Mouse (Mus musculus): ENCODE data around the gene Tchh. TPM values are rescaled to one million over a fixed set of nuclear protein-coding genes. Genes with fewer than 3 reads are reported as not detected.
"Not testable (repeated sequence)": the region's sequence is repeated elsewhere in the genome, so short reads cannot be mapped to it uniquely, and the experiment has no call there.

Tchh gene
- polyA plus RNA-seq, 1 experiment from 2014 or later = 0.90 TPM

DNA sequence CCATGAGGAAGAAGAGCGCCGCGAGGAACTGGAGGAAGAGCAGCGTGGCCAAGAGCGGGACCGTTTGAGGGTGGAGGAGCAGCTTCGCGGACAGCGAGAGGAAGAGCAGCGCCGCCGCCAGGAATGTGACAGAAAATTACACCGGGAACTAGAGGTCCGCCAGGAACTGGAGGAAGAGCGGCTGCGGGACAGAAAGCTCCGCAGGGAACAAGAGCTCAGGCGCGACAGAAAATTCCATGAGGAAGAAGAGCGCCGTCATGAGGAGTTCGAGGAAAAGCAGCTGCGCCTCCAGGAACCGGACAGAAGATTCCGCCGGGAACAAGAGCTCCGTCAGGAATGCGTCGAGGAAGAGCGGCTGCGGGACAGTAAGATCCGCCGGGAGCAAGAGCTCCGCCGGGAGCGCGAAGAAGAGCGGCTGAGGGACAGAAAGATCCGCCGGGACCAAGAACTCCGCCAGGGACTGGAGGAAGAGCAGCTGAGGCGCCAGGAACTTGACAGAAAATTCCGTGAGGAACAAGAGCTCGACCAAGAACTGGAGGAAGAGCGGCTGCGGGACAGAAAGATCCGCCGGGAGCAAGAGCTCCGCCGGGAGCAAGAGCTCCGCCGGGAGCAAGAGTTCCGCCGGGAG lies 4.1 kb downstream of the Tchh start:
- under 1% methylated on average over 54 of the region's 54 CpGs for WGBS
- Histone ChIP-seq H3K4me2 (ENCODE audit: low read length) (peak overlapping the region; percentile 95), H3K27me3 (replicated peaks; ENCODE audit: control insufficient read depth, insufficient read depth, low read length) (peaks cover 24% of the 10 kb centered on the region), H3K27ac (ENCODE audit: low read length) (no peak overlapping the region), H3K9me3 (ENCODE audit: control insufficient read depth, low read length) (no peaks in the 10 kb centered on the region), H3K4me1 (replicated peaks; ENCODE audit: control insufficient read depth, insufficient read depth, low read length) (peaks cover 25% of the 10 kb centered on the region), H3K4me3 (replicated peaks; ENCODE audit: low read length) (peak overlapping the region; percentile 70), H3K9ac (replicated peaks; ENCODE audit: low read depth, low read length) (peak overlapping the region; percentile 35; the same call in 1 of the 2 replicates), H3K36me3 (ENCODE audit: control insufficient read depth, insufficient read depth) (no peaks in the 10 kb centered on the region)
- ATAC-seq = no peak

DNA sequence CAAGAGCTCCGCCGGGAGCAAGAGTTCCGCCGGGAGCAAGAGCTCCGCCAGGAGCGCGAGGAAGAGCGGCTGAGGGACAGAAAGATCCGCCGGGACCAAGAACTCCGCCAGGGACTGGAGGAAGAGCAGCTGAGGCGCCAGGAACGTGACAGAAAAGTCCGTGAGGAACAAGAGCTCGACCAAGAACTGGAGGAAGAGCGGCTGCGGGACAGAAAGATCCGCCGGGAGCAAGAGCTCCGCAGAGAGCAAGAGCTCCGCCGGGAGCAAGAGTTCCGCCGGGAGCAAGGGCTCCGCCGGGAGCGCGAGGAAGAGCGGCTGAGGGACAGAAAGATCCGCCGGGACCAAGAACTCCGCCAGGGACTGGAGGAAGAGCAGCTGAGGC lies 4.6 kb downstream of the Tchh start:
- Histone ChIP-seq H3K4me2 (ENCODE audit: low read length) (peak overlapping the region; percentile 95), H3K4me3 (replicated peaks; ENCODE audit: low read length) (peak overlapping the region; percentile 70), H3K27me3 (replicated peaks; ENCODE audit: control insufficient read depth, insufficient read depth, low read length) (peaks cover 26% of the 10 kb centered on the region), H3K9ac (replicated peaks; ENCODE audit: low read depth, low read length) (peak overlapping the region; percentile 18), H3K4me1 (replicated peaks; ENCODE audit: control insufficient read depth, insufficient read depth, low read length) (peaks cover 25% of the 10 kb centered on the region)
- WGBS = under 1% methylated on average over 32 of the region's 32 CpGs
- not testable (repeated sequence) for H3K27ac ChIP-seq (ENCODE audit: low read length); H3K9me3 ChIP-seq (ENCODE audit: control insufficient read depth, low read length); ATAC-seq; H3K36me3 ChIP-seq (ENCODE audit: control insufficient read depth, insufficient read depth)

DNA sequence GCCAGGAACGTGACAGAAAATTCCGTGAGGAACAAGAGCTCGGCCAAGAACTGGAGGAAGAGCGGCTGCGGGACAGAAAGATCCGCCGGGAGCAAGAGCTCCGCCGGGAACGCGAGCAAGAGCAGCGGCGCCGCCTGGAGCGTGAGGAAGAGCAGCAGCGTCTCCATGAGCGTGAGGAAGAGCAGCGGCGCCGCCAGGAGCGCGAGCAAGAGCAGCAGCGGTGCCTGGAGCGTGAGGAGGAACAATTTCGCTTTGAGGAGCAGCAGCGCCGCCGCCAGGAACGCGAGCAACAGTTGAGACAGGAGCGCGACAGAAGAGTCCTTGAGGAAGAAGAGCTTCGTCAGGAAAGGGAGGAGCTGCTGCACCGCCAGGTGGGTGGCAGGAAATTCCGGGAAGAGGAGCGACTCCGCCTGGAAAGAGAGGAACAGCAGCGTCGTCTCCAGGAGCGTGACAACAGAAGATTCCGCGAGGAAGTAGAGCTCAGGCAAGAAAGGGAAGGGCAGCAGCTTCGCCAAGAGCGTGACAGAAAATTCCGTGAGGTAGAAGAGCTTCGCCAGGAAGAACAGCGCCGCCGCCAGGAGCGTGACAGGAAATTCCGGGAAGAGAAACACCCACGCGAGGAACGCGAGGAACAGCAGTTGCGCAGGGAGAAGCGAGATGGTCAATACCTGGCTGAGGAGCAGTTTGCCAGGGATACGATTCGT lies 5.2 kb downstream of the Tchh start:
- Histone ChIP-seq H3K4me1 (replicated peaks; ENCODE audit: control insufficient read depth, insufficient read depth, low read length) (peaks cover 25% of the 10 kb centered on the region), H3K27ac (ENCODE audit: low read length) (no peak overlapping the region), H3K9ac (replicated peaks; ENCODE audit: low read depth, low read length) (peak overlapping the region; percentile 18), H3K36me3 (ENCODE audit: control insufficient read depth, insufficient read depth) (no peaks in the 10 kb centered on the region), H3K4me2 (ENCODE audit: low read length) (peak overlapping the region; percentile 95), H3K27me3 (replicated peaks; ENCODE audit: control insufficient read depth, insufficient read depth, low read length) (peaks cover 24% of the 10 kb centered on the region), H3K4me3 (replicated peaks; ENCODE audit: low read length) (peak overlapping the region; percentile 70), H3K9me3 (ENCODE audit: control insufficient read depth, low read length) (no peaks in the 10 kb centered on the region)
- WGBS = under 1% methylated on average over 59 of the region's 59 CpGs
- ATAC-seq = peak; percentile 71

DNA sequence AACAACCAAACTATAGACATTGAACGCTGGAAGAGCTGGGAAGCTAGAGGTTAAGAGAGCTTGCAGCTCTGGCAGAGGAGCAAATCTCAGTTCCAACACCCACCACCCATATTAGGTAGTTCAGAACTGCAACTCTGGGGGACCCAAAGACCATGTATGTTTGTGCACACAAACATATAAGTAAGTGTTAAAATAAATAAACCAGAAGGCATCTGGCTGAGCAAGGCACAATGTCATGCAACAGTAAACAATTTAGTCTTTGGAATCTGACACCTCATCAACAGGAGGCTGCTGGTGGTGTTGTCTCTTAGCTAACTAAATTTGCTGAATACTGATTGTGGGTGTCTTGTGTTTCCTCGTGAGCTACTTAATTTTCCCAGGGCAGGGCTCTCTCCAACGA lies 24.4 kb downstream of the Tchh start:
- Histone ChIP-seq H3K36me3 (ENCODE audit: control insufficient read depth, insufficient read depth) (no peaks in the 10 kb centered on the region), H3K4me1 (replicated peaks; ENCODE audit: control insufficient read depth, insufficient read depth, low read length) (no peaks in the 10 kb centered on the region), H3K4me2 (ENCODE audit: low read length) (no peak overlapping the region), H3K27ac (ENCODE audit: low read length) (no peak overlapping the region), H3K27me3 (replicated peaks; ENCODE audit: control insufficient read depth, insufficient read depth, low read length) (no peaks in the 10 kb centered on the region), H3K9ac (replicated peaks; ENCODE audit: low read depth, low read length) (no peak overlapping the region), H3K4me3 (replicated peaks; ENCODE audit: low read length) (no peak overlapping the region), H3K9me3 (ENCODE audit: control insufficient read depth, low read length) (no peaks in the 10 kb centered on the region)
- no peak for ATAC-seq
- WGBS = 68% methylated on average over 3 of the region's 3 CpGs

DNA sequence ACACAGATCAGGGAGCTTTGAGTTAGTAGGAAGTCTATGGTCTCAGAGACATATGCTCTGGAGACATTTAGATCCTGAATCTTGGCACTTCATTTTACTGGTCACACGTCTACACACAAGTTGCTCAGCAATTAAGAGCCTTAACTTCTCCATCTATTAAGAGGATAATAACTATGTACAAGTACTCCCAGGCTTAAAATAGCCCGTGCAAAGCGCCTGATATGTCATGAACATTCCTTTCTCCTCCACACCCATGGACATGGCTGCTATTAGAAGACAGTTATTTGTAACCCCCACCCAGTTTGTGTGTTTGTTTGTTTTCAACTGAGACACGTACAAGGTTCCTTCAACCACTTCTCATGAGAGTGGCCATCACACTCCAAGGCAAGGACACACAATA lies 25.0 kb downstream of the Tchh start:
- no peaks in the 10 kb centered on the region for H3K9me3 ChIP-seq (ENCODE audit: control insufficient read depth, low read length)
- no peak overlapping the region for H3K4me3 ChIP-seq (replicated peaks; ENCODE audit: low read length)
- no peaks in the 10 kb centered on the region for H3K4me1 ChIP-seq (replicated peaks; ENCODE audit: control insufficient read depth, insufficient read depth, low read length)
- no peak for ATAC-seq
- no peaks in the 10 kb centered on the region for H3K27me3 ChIP-seq (replicated peaks; ENCODE audit: control insufficient read depth, insufficient read depth, low read length)
- no peak overlapping the region for H3K27ac ChIP-seq (ENCODE audit: low read length)
- WGBS = 84% methylated on average over 4 of the region's 4 CpGs
- H3K9ac ChIP-seq (replicated peaks; ENCODE audit: low read depth, low read length) = no peak overlapping the region
- no peak overlapping the region for H3K4me2 ChIP-seq (ENCODE audit: low read length)
- H3K36me3 ChIP-seq (ENCODE audit: control insufficient read depth, insufficient read depth) = no peaks in the 10 kb centered on the region

DNA sequence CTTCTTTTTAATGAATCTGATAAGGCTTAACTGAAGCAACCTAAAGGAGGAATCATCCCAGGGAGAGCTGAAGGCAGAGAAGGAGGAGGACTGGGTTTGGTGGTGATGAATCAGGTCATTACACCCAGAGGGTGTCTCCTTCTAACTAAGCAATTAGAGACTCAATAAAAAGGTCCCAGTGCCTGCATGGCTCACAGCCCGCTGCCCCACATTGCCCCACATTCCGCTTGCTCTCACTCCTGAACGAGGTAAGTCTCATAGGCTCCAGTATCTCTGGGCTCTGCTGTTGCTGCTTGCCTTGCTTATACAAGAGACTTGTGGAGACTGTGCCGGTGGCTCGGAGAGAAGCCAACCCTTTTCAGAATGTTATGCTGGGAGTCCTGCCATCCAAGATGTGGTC lies 26.4 kb downstream of the Tchh start, which contains the start of gene Tchhl1:
Gene Tchhl1 (plus strand): TSS at position 194 of the 400 bp plus-strand sequence.
- Histone ChIP-seq H3K4me3 (replicated peaks; ENCODE audit: low read length) (no peak within 1 kb of the TSS), H3K4me1 (replicated peaks; ENCODE audit: control insufficient read depth, insufficient read depth, low read length) (no peaks in the 10 kb centered on the region), H3K36me3 (ENCODE audit: control insufficient read depth, insufficient read depth) (no peaks in the 10 kb centered on the region), H3K27ac (ENCODE audit: low read length) (no peak within 1 kb of the TSS), H3K9ac (replicated peaks; ENCODE audit: low read depth, low read length) (no peak within 1 kb of the TSS), H3K4me2 (ENCODE audit: low read length) (no peak within 1 kb of the TSS), H3K9me3 (ENCODE audit: control insufficient read depth, low read length) (no peaks in the 10 kb centered on the region), H3K27me3 (replicated peaks; ENCODE audit: control insufficient read depth, insufficient read depth, low read length) (no peaks in the 10 kb centered on the region)
- 63% methylated on average over 5 of the region's 5 CpGs for WGBS
- ATAC-seq = no peak

DNA sequence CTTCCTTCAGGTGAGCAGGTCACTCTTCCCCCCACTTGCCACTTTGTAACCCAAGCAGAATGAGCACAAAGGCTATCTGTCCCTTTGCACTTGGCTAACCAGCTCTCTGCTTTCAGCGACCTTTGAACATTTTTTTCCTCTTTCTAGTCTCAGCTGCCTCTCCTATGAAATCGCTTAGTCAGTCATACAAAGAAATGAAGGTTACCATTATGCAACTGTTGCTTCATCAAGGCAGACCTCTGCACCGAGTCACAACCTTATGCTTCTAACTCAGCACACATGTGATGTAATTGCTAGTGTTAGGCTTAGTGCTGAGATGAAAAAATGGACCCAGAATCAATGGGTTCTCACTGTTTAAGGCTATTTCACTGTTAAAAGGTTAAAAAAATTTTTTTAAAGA lies 27.5 kb downstream of the Tchh start:
- WGBS = 79% methylated on average over 3 of the region's 3 CpGs
- no peak for ATAC-seq
- H3K9ac ChIP-seq (replicated peaks; ENCODE audit: low read depth, low read length) = no peak overlapping the region

DNA sequence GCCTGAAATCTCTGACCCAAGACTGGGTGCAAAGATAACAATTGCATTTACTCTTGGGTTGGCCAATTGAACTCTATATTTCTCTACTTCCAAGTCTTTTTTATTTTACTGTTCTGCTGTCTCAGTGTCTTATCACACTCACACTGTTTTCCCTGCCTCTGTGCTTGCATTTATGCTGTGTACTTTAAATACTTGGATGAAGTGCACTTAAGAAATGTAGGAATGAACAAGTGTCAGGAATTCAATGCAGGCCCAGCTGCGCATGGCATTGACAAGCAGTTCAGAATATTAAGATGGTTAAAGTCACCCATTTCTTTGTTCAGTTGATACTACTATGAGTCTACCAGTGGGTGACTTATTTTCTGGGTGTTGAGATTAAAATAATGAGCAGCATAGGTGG lies 37.9 kb downstream of the Tchh start:
- 90% methylated on average over 1 of the region's 1 CpGs for WGBS
- Histone ChIP-seq H3K9me3 (ENCODE audit: control insufficient read depth, low read length) (no peaks in the 10 kb centered on the region), H3K36me3 (ENCODE audit: control insufficient read depth, insufficient read depth) (no peaks in the 10 kb centered on the region), H3K4me1 (replicated peaks; ENCODE audit: control insufficient read depth, insufficient read depth, low read length) (no peaks in the 10 kb centered on the region), H3K27me3 (replicated peaks; ENCODE audit: control insufficient read depth, insufficient read depth, low read length) (no peaks in the 10 kb centered on the region), H3K27ac (ENCODE audit: low read length) (no peak overlapping the region), H3K4me3 (replicated peaks; ENCODE audit: low read length) (no peak overlapping the region), H3K4me2 (ENCODE audit: low read length) (no peak overlapping the region), H3K9ac (replicated peaks; ENCODE audit: low read depth, low read length) (no peak overlapping the region)
- ATAC-seq = no peak

More for the DNA sequence above, 27.5 kb downstream of the Tchh start:
- no peak overlapping the region for H3K4me3 ChIP-seq (replicated peaks; ENCODE audit: low read length)
- no peak overlapping the region for H3K4me2 ChIP-seq (ENCODE audit: low read length)
- no peaks in the 10 kb centered on the region for H3K36me3 ChIP-seq (ENCODE audit: control insufficient read depth, insufficient read depth)
- H3K4me1 ChIP-seq (replicated peaks; ENCODE audit: control insufficient read depth, insufficient read depth, low read length) = no peaks in the 10 kb centered on the region
- no peak overlapping the region for H3K27ac ChIP-seq (ENCODE audit: low read length)
- H3K27me3 ChIP-seq (replicated peaks; ENCODE audit: control insufficient read depth, insufficient read depth, low read length) = no peaks in the 10 kb centered on the region
- H3K9me3 ChIP-seq (ENCODE audit: control insufficient read depth, low read length) = no peaks in the 10 kb centered on the region

DNA sequence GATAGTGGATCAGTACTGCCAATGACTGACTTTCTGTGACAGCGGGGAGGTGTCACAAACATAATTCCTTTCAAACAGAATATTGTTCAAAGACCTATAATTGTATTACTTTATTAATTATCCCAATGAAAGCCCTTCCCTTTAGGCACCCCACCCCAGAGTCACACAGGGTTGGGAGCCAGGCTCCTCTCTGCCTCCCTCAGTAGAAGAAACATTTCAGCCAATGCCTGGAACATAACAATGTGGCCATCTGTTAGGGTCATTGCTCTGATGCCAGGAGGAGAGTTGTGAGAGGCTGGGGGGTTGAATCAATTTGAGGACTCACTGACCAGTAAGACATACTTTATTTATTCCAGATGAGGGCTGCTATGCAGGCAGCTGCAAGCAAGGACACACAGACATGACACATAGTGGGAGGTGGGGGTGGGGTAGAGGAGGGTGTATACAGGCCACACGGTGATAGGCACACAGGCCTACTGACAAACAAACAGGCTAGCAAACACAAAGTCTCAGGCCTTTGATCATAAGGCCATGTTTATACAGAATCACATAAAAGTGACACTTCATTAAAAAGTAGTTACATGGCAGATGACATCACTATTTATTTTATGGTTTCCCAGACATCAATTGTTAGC lies 40.0 kb downstream of the Tchh start:
- 88% methylated on average over 2 of the region's 2 CpGs for WGBS
- no peaks in the 10 kb centered on the region for H3K9me3 ChIP-seq (ENCODE audit: control insufficient read depth, low read length)
- no peak overlapping the region for H3K4me3 ChIP-seq (replicated peaks; ENCODE audit: low read length)
- H3K27me3 ChIP-seq (replicated peaks; ENCODE audit: control insufficient read depth, insufficient read depth, low read length) = no peaks in the 10 kb centered on the region
- H3K4me2 ChIP-seq (ENCODE audit: low read length) = no peak overlapping the region
- no peak for ATAC-seq
- no peaks in the 10 kb centered on the region for H3K36me3 ChIP-seq (ENCODE audit: control insufficient read depth, insufficient read depth)
- H3K9ac ChIP-seq (replicated peaks; ENCODE audit: low read depth, low read length) = no peak overlapping the region
- no peaks in the 10 kb centered on the region for H3K4me1 ChIP-seq (replicated peaks; ENCODE audit: control insufficient read depth, insufficient read depth, low read length)
- no peak overlapping the region for H3K27ac ChIP-seq (ENCODE audit: low read length)
